Mouse (Mus musculus) urinary bladder, postnatal 25 days (tissue): ENCODE results near the gene A1cf.

Experiments used
- DNase-seq: peaks from one replicate; pipeline ENCODE4 v3.0.0; 2022; ENCODE audit warnings: low spot score

Gene A1cf

GRCm38 (mm10) chr19:31868521-31868920 is at the start of gene A1cf:
Gene A1cf, plus strand, starts transcription at chr19:31868764.
- no peak for DNase-seq

DNA sequence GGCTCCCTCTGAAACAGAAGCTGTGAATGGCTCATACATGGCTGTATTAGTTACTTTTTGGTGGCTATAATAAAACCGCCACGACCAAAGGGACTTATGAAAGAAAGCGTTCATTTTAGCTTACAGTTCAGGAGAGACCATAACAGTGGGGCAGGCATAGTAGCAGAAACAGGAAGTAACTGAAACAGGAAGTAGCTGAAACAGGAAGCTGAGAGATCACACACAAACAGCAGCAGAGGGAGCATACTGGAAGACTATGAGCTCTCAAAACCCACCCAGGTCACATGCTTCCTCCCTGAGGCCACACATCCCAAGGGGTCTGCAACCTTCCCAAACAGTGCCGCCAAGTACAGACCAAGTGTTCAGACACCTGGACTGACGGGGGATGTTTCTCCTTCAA is 34.3 kb upstream of the A1cf start:
- no peak for DNase-seq

DNA sequence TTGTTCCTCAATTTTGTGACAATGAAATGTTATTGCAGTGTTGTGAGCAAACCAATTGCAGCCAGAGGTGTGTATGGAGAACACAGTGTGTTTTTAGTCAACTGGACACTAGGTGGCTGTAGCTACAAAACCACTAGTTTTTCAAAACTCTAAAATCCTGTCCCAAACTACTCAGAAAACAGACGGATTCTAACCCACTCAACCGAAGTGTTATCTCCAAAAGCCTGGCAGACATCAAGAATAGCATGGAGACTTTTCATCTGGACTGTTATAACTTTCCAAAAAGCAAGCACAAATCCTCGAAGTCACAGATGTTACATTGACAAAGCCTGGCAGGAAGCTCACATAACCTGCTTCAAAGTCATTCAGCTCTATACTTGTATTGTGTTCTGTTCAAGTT is 6.7 kb upstream of the A1cf start:
- DNase-seq = no peak

DNA sequence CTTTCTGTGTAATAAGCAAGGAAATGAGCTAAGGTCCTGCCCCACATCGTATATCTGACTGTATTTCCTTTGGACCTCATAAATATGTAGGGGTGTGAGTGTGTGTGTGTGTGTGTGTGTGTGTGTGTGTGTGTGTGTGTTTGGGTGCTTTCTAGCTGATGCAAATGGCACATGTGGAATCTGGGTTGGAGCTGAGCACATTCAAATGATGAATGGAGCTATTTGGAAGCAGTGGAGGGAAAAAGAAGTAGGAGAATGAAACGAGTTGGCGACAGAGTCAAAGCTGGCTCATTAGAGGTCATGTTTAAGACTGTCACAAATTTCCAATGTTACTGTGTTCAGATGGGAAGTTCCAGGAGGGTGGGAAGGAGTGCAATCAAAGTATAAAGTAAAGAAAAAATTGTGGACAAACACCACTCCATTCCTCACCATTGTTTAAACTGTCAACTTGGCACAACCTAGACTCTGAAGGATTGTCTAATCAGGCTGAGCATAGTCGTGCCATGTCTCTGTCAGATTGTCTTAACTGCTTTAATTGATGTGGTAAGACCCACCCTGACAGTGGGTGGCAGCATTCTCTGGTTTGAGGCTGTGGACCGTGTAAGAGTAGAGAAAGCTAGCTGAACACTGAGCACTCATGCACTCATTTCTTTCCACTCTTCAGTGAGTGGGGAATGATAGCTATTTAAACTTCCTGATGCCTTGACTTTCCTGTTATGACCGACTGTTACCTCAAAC is 5.9 kb upstream of the A1cf start:
- DNase-seq = no peak

GRCm38 (mm10) chr19:31865451-31865850 is 3.1 kb upstream of the A1cf start:
- no peak for DNase-seq

DNA sequence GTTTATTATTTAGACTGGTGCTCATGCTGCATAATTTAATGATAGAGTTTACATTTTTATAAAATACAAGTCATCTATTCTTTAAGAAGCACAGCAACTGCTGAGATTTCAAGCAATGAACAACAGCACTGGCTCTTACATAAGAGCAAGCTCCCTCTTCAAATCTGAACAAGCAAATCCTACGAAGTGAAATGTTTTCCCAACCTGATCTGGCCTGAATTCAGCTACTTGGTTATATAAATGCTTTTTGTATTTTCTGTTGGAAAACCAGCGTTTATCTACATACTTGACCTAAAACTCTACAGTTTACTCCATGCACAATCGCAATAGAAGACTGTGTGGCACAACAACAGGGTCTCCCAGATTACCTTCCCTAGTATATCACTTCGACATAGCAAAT is 488 bp upstream of the A1cf start:
- no peak for DNase-seq

GRCm38 (mm10) chr19:31868971-31869370 is 407 bp downstream of the A1cf start:
- no peak for DNase-seq

- DNase-seq = no peak
Measured at GRCm38 (mm10) chr19:31871377-31871776, 2.8 kb downstream of the A1cf start.

DNA sequence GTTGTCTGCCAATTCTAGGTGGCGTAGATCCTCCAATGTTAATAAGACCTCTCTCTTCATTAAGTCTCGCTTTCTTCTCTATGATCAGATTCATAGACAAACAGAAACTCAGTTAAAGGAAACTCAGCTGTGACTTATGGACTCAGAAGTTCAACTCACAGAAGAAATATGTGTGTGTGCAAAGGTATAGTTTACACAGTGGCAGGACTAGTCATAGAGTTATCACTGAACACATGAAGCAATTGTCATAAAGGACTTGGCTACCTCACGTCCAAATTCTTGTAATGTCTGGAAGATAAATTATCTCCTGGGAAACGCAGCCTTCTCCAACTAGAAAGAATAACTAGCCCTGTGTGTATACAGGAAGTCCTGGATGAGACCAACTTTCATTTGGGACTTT is 9.4 kb downstream of the A1cf start:
- DNase-seq = no peak

DNA sequence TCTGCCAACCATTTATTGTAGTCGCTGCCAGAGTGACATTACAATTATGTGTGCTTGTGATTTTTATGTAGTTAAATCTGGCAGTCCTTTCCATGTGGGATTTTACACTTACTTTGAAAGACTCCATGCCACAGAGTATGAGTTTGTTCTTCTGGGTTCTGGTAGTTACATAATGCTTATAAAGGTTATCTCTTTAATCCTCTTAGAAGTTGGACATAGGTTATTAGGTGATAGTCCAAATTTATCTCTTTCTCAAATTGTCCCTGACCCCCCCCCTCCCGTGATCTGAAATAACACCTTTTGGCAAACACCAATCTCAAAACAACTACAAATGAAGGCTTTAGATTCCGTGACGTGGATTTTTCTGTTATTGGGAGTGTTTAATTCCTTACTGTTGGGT is 16.0 kb downstream of the A1cf start:
- no peak for DNase-seq

DNA sequence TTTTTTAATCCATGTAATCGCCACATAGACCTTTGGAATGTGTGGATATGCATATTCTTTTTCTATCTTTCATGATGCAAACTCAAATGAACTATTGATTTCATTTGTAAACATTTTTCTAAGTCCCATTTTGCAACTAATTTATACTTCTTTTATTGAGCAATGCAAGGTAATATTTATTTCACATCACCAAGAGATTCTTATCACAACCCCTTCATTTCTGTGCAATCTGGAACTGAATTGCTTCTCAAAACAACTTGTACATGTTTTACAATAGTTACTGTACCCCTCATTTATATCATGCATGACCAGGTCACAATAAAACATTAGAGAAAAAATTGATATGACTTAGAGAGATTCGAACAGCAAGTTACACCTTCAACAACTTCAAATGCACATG is 18.7 kb downstream of the A1cf start:
- DNase-seq = no peak

GRCm38 (mm10) chr19:31889988-31890387 is 21.4 kb downstream of the A1cf start:
- no peak for DNase-seq

GRCm38 (mm10) chr19:31891001-31891893 is 22.7 kb downstream of the A1cf start:
- no peak for DNase-seq

- DNase-seq = no peak
Measured at GRCm38 (mm10) chr19:31895971-31896370, 27.4 kb downstream of the A1cf start.

- DNase-seq = no peak
Measured at GRCm38 (mm10) chr19:31896711-31897110, 28.1 kb downstream of the A1cf start.

GRCm38 (mm10) chr19:31905671-31906070 is 37.1 kb downstream of the A1cf start:
- no peak for DNase-seq

- DNase-seq = no peak
Measured at GRCm38 (mm10) chr19:31910423-31910822, 41.9 kb downstream of the A1cf start.

DNA sequence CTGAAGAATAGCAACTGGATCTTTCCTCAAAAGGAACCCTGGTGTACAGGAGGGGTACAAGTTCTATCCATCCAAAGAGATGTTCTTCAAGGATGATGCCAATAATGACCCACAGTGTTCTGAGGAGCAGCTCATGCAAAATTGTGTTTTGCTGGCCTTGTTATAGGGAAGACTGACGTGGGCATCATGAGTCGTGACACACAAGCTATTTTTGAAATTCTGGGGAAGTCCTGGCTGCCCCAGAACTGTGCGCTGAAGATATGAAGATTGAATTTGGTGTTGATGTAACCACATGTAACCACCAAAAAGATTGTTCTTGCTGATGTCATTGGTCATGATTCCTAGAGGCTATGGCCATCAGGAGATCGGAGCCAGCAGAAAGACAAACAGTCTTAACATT is 45.4 kb downstream of the A1cf start:
- no peak for DNase-seq

DNA sequence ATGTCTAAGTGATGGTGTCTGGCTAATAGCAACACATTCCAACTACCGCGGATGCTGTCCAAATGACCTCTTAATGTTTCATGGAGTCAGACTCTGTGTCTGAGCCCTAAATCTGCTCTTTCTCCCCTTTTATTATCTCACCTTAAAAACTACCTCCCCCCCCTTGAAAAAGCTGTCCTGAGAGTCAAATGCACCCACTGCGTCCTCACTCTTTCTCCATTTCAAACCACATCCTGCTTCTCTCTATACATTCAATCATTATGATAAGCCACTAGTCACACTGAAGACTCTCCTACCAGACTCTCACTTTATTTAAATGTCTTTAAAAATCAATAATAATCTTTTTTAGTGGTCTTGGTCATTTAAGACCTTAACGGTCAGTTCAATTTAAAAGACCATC is 51.8 kb downstream of the A1cf start:
- no peak for DNase-seq

DNA sequence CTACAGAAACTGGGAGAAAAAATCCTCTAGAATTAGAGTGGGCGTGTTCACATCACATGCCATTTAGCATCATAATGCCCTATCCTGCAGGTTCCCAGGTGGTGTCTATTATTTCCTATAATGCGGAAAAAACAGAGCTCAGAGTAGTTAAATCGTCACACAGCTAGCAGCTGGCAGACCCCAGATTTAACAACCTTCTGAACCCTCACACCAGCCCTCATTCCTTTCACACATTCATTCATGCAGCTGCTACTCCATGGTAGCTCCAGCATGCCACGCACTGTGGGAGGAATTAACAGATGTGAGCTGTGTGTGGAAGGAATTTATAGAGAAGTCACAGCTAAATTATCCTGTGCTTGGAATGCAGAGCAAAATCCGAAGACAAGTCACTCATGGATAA is 53.3 kb downstream of the A1cf start:
- DNase-seq = no peak

DNA sequence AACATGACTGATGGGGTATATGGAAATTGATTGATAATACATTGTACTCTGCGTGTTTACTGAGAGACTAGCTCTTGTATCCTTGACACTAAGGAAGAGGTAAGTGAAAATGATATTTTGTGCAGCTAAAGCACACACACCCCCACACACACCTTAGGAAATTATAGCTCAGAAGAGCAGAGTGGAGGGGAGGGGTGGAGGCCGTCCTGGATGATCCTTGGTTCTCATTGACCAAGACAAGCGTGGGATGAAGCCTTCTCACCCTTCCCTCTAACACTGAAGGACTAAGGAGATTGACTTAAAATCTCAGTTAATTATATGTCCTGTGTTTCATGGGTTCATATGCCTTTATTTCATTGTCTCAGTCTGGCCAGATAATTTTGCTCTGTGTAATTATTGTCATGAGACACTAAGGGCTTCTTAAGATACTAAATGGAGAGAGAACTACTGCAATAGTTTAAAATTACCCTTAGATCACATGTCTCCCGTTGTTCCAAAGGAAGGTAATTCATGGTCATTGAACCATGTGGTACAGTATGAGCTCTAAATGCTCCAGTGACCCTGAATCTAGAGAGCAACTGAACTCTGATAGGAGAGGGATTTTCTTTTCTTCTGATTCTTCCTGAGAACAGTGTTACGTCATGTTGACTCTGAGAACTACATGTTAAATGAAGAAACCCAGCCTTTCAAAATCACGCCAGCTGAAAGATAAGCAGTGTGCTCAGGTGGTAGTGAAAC is 55.2 kb downstream of the A1cf start:
- DNase-seq = no peak

DNA sequence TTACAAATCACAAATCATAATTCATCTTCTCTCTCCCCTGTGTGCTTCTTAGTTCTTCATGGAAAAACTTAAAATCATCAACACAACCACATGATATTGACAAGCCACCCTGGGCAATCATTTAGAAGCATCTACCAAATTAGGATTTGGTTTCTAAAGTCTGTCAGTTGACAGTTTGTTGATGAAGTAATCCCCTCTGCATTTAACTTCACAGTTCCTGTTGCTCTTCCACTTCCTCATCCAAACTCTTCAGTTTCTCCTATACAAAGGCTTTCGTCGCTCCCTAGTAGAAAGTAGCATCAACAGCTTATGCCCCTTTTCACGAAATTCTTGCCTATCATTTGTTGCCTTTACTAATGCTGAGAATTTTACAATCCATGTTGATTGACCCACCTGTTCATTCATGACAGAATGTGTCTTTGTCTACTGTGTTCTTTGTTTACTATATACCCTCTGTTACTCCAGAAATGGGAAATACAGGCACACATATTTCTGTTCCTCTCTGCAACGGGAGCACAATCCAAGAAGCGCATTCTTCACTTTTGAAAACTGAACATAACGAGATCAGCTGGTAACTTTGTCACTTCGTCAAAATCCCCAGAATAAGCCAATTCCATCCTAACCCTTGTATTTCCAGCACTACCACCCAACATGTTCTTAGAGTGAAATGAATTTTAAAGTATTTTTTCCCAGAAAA is 82.4 kb downstream of the A1cf start:
- no peak for DNase-seq
